Mouse (Mus musculus) kidney, adult 2 months (tissue): Measurements from ENCODE around the gene Tenm4.

Experiments used
- CTCF ChIP-seq: fragments of 200-500 bp; conservative IDR thresholded peaks from 2 replicates; pipeline ENCODE4 v1.5.1; 2011; ENCODE audit warnings: low read depth, mild to moderate bottlenecking, control low read depth, low read length, moderate library complexity, mixed read lengths; ENCODE audit not compliant: insufficient read depth, insufficient read length
- POLR2A ChIP-seq: fragments of 200-500 bp; IDR thresholded peaks from one replicate; pipeline ENCODE4 v1.6.1; 2011; ENCODE audit warnings: low read depth, low read length, control low read depth

DNA sequence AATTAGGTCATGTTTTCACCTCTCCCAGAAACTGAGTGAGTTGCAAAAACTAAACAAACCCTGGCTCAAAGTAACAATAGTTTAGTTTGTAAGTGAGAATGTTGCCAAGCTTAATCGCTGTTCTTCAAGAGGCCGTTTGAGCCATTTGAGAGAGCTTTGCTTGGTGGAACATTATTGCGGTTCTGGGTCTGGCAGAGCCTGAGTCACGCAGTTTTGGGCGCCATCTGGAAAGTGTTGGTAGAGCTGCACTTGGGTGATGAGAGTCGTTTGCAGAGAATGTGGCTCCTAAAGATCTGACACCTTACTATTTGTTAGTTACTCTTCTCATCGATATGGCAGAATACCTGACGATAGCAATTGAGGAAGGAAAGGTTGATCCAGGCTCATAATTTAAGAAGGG, 537.9 kb downstream of the Tenm4 start:
- TF ChIP-seq CTCF (no peak), POLR2A (no peak)
